Mouse (Mus musculus) lung, embryonic 14.5 days (tissue): Measurements from ENCODE around the gene Cyp46a1. TPM values are rescaled to one million over a fixed set of nuclear protein-coding genes. Genes with fewer than 3 reads are reported as not detected.
A peak's percentile ranks its signal among the peaks of the same experiment; 100 is the strongest.

Experiments
- ATAC-seq: fragments of 200-750 bp; cut with Nextera tagmentation; 2 replicates; pipeline ENCODE4 v1.8.0; 2017; ENCODE audit warnings: mild to moderate bottlenecking, moderate TSS enrichment, moderate library complexity; ENCODE audit not compliant: insufficient read depth
- DNase-seq: peaks from one replicate; pipeline ENCODE4 v3.0.0-alpha.2; 2015
- H3K27ac ChIP-seq: fragments of 300-500 bp; sonication (generic); 2 replicates; pipeline ENCODE4 v1.5.1; 2014; ENCODE audit warnings: low read depth, mild to moderate bottlenecking, moderate library complexity
- H3K27me3 ChIP-seq: fragments of 300-500 bp; sonication (generic); 2 replicates; pipeline ENCODE4 v1.6.1; 2014; ENCODE audit warnings: low read length, control low read depth; ENCODE audit not compliant: insufficient read depth
- H3K36me3 ChIP-seq: fragments of 300-500 bp; sonication (generic); 2 replicates; pipeline ENCODE4 v1.6.1; 2014; ENCODE audit warnings: control low read depth; ENCODE audit not compliant: insufficient read depth
- H3K4me1 ChIP-seq: fragments of 300-500 bp; sonication (generic); 2 replicates; pipeline ENCODE4 v1.6.1; 2014; ENCODE audit warnings: antibody characterized with exemption, control low read depth; ENCODE audit not compliant: insufficient read depth
- H3K4me2 ChIP-seq: fragments of 300-500 bp; sonication (generic); 2 replicates; pipeline ENCODE4 v1.6.1; 2014; ENCODE audit warnings: mild to moderate bottlenecking
- H3K4me3 ChIP-seq: fragments of 300-500 bp; sonication (generic); 2 replicates; pipeline ENCODE4 v1.5.1; 2014; ENCODE audit warnings: low read depth, low read length
- H3K9ac ChIP-seq: fragments of 300-500 bp; sonication (generic); 2 replicates; pipeline ENCODE4 v1.6.1; 2014
- H3K9me3 ChIP-seq: fragments of 300-500 bp; sonication (generic); 2 replicates; pipeline ENCODE4 v1.6.1; 2016; ENCODE audit warnings: low read depth, low read length, control low read depth
- CTCF ChIP-seq: IDR thresholded peaks from 2 replicates; pipeline ENCODE4 v1.5.1; 2016; ENCODE audit warnings: antibody characterized with exemption, low read depth
- WGBS: fragments of 180-500 bp; shearing (Covaris S2); extraction: QIAGEN DNeasy Blood & Tissue Kit; methylation state at CpG from one replicate; pipeline ENCODE4 v1.1.7; 2014; 5-methylcytosine and 5-hydroxymethylcytosine counted together
- polyA plus RNA-seq: library from polyadenylated mRNA; unstranded; fragments of >200 nt; fragmentation: Nextera tagmentation; extraction: Ambion mirVana; gene quantifications from 2 replicates; pipeline ENCODE4 v1.2.1, GENCODE M21; 2014

Gene Cyp46a1
- polyA plus RNA-seq, 1 experiment from 2014 or later: 4.4 TPM

DNA sequence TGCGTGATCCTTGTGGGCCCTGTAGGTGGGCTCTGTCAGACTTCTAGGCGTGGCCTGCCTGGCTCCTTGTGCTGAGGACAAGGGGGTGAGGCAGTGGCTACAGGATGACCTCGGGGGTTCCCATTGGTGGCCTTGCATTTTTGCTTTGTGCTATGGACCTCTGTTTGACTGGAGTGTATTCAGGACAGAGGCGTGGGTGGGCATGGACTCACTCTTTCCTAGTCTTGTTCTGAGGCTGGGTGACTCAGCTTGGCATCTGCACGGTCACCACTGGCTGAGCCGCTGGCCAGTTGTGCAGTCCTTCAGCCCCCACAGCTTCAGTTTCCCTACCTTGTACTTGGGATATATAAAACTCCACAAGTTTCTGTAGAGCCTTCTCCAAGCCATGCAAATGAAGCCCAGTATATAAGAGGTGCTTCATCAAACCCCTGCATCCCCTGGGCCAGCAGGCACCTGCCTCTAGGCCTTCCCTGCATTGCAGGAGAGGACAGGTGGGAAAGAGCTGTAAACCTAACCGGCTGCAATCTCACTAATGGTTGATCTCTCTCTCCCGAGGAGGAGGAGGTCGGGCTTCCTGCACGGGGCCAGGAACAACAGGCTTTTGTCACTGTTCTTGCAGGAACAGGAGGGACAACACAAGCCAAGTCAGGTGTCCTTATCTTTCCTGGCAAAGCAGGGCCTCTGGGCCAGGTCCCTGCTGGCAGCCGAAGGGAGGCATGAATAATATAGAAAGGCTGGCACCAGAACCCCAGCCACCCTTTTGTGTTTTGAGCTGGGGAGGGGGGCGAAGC lies 58.3 kb downstream of the Cyp46a1 start:
- H3K9me3 ChIP-seq: no peaks in the 10 kb centered on the region
- no peaks in the 10 kb centered on the region for H3K36me3 ChIP-seq
- no peaks in the 10 kb centered on the region for H3K27me3 ChIP-seq
- no peak for TF ChIP-seq CTCF
- WGBS: 70% methylated on average over 12 of the region's 12 CpGs
- H3K4me3 ChIP-seq: no peak overlapping the region
- no peak overlapping the region for H3K9ac ChIP-seq
- no peak overlapping the region for H3K4me2 ChIP-seq
- 0 out of 2 replicates have a peak, but pooled peaks cover 3% of the 10 kb centered on the region for H3K4me1 ChIP-seq
- DNase-seq: no peak
- ATAC-seq: no peak
- H3K27ac ChIP-seq: no peak overlapping the region

DNA sequence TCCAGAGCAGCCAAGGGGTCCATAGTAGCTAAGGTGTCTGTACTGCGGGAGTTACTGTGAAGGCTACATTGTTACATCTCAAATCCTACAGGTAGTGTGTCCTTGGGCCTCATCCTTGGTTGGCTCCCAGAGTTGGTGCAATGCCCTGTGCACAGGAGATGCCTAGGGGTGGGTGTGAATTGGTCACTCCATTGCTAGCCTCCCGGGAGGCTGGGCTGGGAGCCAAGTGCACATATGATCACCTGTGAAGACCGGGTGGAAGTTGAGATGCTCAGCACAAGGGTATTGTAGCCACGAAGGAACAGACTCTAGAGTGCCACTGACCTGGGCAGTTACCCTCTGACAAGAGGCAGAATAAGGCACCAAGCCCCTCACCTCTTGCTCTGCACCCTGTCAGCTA lies 58.9 kb downstream of the Cyp46a1 start:
- no peaks in the 10 kb centered on the region for H3K36me3 ChIP-seq
- H3K4me1 ChIP-seq: 0 out of 2 replicates have a peak, but pooled peaks cover 3% of the 10 kb centered on the region
- DNase-seq (no peak), ATAC-seq (no peak)
- no peak overlapping the region for H3K27ac ChIP-seq
- no peaks in the 10 kb centered on the region for H3K9me3 ChIP-seq
- TF ChIP-seq CTCF: no peak
- H3K4me3 ChIP-seq: no peak overlapping the region
- no peak overlapping the region for H3K9ac ChIP-seq
- H3K27me3 ChIP-seq: no peaks in the 10 kb centered on the region
- WGBS: 69% methylated on average over 4 of the region's 4 CpGs
- H3K4me2 ChIP-seq: no peak overlapping the region

DNA sequence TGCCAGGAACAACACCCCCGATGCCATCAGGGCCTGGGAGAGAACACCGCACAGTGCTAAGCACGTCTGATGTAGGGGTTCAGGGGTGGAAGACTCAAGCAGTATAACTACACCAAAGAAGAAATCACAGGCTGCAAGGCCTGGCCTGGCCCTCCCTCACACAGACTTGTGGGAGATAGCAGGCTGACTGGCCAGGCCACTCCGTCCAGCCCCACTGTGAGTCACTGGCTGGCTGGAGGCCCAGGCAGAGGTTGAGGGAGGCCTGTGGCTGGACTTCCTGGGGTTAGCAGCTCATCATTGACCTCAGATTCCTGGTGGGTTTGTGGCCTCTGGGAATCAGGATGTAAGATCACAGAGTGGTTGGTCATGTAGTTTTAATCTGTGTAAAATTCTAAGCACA lies 59.5 kb downstream of the Cyp46a1 start:
- H3K4me1 ChIP-seq: 0 out of 2 replicates have a peak, but pooled peaks cover 3% of the 10 kb centered on the region
- no peak overlapping the region for H3K4me2 ChIP-seq
- 68% methylated on average over 4 of the region's 4 CpGs for WGBS
- H3K9me3 ChIP-seq: no peaks in the 10 kb centered on the region
- no peaks in the 10 kb centered on the region for H3K36me3 ChIP-seq
- no peak overlapping the region for H3K9ac ChIP-seq
- no peaks in the 10 kb centered on the region for H3K27me3 ChIP-seq
- TF ChIP-seq CTCF: no peak
- H3K27ac ChIP-seq: 0 out of 2 replicates have a peak overlapping the region, but pooled peaks have one; percentile 22
- no peak overlapping the region for H3K4me3 ChIP-seq
- DNase-seq (peak; percentile 79), ATAC-seq (peak; percentile 83)

DNA sequence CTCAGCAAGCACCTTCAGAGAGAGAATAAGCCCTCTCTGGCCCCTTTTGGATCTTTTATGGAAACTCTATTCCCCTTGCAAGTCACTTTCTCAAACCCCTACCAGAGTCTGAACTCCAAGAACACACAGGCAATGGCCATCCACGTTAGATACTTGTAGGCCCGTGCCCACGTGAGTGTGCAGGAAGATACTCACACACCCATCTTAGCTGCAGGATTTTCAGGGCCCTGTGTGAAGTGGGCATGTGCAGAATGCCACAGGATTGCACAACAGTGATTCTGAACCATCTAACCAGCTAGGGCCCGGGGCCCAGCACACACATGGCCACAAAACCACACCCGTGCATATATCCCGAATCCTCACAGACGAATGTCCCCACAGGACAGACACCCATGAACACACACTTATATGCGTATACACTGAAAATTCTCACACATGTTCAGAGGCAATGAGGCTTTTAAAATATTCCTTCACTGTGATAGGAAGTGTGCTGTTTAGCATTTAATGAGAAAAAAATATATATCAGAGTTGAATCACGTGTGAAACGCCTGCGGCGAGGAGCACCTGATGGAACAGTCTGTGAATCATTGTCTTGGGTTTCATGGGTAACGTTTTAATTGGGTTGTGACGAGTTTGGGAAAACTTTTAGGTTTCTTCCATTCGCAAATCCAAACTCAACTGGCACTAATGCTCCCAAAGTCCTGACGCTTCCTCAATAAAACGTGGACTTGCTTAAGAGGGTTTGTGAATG lies 60.5 kb downstream of the Cyp46a1 start:
- no peaks in the 10 kb centered on the region for H3K36me3 ChIP-seq
- H3K27ac ChIP-seq: no peak overlapping the region
- H3K4me2 ChIP-seq: no peak overlapping the region
- H3K9ac ChIP-seq: no peak overlapping the region
- no peaks in the 10 kb centered on the region for H3K9me3 ChIP-seq
- H3K4me1 ChIP-seq: 0 out of 2 replicates have a peak, but pooled peaks cover 3% of the 10 kb centered on the region
- WGBS: 89% methylated on average over 17 of the region's 17 CpGs
- ATAC-seq: no peak
- no peaks in the 10 kb centered on the region for H3K27me3 ChIP-seq
- no peak for DNase-seq
- TF ChIP-seq CTCF: no peak
- H3K4me3 ChIP-seq: no peak overlapping the region

DNA sequence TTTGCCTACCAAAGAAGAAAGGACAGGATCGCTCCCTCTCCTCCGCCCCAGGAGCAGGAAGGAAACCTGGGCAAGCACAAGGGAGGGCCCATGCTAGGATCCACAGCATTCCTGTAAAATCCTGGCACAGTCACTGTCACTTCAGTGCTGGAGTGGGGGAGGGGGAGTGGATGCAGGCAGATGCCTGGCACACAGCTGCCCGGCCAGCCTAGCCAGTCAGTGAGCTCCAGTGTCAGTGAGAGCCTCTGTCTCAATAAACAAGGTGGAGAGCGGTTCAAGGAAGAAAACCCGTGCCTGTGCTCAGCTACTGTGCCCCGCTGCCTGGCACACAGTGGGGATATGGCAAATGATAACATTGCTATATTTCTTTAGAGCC lies 61.1 kb downstream of the Cyp46a1 start:
- WGBS: 71% methylated on average over 6 of the region's 6 CpGs
- H3K4me2 ChIP-seq: no peak overlapping the region

DNA sequence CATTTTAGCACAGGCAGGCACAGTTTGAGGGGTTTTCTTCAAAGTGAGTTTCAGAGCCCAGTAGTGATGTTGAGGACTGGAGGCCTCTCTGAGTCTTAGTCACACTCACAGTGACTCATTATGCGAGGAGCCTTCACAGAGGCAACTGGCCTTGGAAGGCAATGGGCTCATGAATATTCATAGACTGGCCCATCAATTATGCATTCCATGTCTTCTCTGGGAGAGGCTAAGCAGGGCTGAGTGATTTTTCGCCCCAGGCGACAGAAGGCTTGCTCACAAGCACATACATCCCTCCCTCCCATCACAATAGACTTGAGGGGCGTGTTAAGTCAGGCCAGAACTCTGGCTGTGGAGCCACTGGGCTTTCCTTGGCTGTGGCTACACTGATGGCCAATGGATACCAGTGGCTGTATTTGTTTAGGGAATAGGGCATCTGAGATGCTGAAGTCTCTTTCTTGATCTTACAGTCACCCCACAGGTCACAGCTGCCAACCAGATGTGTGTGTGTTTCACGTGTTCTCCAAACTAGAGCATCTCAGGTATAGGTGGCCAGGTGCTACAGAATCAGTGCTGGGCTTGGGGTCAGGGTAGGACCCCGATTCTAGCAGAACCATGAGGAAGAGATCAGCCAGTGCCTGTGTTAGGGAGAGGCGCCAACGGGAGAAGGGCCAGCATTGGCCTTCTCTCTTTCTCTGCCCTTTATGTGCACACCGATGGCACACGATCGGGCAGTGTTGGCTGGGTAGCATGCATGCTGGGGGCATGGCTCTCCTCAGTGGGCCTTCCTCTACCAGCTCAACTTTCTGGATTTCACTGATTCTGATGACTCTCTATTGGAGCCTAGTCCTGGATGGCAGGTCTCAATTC lies 62.1 kb downstream of the Cyp46a1 start:
- no peaks in the 10 kb centered on the region for H3K36me3 ChIP-seq
- no peak for TF ChIP-seq CTCF
- no peak overlapping the region for H3K27ac ChIP-seq
- ATAC-seq (no peak), DNase-seq (no peak)
- WGBS: 83% methylated on average over 11 of the region's 11 CpGs
- no peaks in the 10 kb centered on the region for H3K9me3 ChIP-seq
- no peak overlapping the region for H3K4me2 ChIP-seq
- H3K27me3 ChIP-seq: no peaks in the 10 kb centered on the region
- H3K9ac ChIP-seq: no peak overlapping the region
- 0 out of 2 replicates have a peak, but pooled peaks cover 3% of the 10 kb centered on the region for H3K4me1 ChIP-seq
- H3K4me3 ChIP-seq: no peak overlapping the region

More for the DNA sequence above, 61.1 kb downstream of the Cyp46a1 start:
- Histone ChIP-seq H3K9ac (no peak overlapping the region), H3K4me1 (0 out of 2 replicates have a peak, but pooled peaks cover 3% of the 10 kb centered on the region), H3K36me3 (no peaks in the 10 kb centered on the region), H3K27ac (no peak overlapping the region), H3K4me3 (no peak overlapping the region), H3K27me3 (no peaks in the 10 kb centered on the region), H3K9me3 (no peaks in the 10 kb centered on the region)
- no peak for DNase-seq
- no peak for TF ChIP-seq CTCF
- ATAC-seq: no peak
